Mouse (Mus musculus): Measurements from ENCODE around the gene Best1. TPM values are rescaled to one million over a fixed set of nuclear protein-coding genes. Genes with fewer than 3 reads are reported as not detected.

Gene Best1
- polyA plus RNA-seq, 1 experiment from 2014 or later = 2.1 TPM

DNA sequence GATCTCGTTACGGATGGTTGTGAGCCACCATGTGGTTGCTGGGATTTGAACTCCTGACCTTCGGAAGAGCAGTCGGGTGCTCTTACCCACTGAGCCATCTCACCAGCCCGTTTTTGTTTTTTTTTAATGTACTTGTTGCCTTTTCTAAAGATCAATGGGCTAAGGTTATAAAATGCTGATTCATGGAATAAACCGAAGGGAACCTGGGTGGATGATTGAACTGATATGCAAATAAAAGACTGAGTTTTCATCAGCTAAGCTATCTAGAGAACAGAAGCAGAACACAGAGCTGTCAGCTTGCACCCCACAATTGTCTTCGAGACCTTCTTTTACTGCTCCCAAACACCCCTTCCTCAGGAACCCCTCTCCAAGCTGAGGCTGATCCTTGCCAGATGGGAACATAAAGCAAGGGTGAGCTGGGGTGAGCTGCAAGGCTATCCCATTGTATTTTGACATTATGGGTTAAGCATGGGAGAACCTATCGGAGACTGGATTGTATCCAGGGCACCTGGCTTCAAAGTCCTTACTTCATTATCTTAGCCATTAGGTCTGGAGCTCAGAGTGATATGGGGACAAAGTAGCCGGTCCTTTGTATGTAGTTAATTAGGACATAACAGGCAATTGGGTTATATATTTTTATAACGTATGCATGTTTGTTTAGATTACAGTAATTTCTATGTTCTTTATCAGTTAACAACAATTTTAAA, 33.2 kb downstream of the Best1 start:
- no peaks in the 10 kb centered on the region for H3K9me3 ChIP-seq
- H3K4me2 ChIP-seq (replicated peaks) = no peak overlapping the region
- H3K27ac ChIP-seq = no peak overlapping the region
- H3K36me3 ChIP-seq = no peaks in the 10 kb centered on the region
- no peak for ATAC-seq (ENCODE audit: low FRiP score, low read depth)
- H3K4me3 ChIP-seq = no peak overlapping the region
- H3K27me3 ChIP-seq = no peaks in the 10 kb centered on the region
- no peaks in the 10 kb centered on the region for H3K4me1 ChIP-seq
- WGBS = 82% methylated on average over 10 of the region's 10 CpGs
- no peak overlapping the region for H3K9ac ChIP-seq

DNA sequence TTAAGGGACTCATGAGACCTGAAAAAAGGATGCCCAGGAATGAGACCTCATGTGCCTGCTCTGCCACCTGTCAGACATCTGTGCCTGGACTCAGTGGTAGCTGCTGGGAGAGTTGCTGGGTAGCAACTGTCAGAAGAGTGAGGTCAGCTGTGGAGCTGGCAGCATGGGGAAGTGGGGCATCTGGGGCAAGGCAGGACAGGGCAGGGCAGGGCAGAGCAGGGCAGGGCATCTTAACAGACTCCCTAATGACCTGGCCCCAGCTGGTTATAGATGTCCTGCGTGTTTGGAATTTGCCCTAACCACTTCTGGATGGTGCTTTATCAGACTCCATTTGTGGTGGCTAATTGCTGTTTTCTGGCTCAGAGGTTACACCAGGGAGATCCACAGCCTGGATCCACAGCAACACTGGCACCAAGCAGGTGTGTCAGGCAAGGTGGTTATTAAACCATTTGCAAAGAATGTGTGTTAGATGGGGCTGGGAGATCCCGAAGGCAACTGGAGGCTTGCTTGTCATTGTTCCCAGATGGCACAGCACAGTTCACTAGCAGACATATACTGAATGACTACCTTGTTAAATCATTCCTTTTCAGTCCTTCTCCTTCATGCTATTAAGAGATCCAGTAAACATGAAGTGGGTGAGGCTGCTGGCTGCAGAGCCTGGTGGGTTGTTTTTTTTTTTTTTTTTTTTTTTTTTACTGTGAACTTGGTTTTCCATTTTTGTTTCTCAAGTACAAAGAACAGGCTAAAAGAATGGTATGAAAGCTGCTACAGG, 35.2 kb downstream of the Best1 start:
- ATAC-seq (ENCODE audit: low FRiP score, low read depth) = no peak
- no peak overlapping the region for H3K4me2 ChIP-seq (replicated peaks)
- no peaks in the 10 kb centered on the region for H3K9me3 ChIP-seq
- no peaks in the 10 kb centered on the region for H3K36me3 ChIP-seq
- 27% methylated on average over 2 of the region's 2 CpGs for WGBS
- H3K27me3 ChIP-seq = no peaks in the 10 kb centered on the region
- H3K9ac ChIP-seq = no peak overlapping the region
- no peak overlapping the region for H3K4me3 ChIP-seq
- no peak overlapping the region for H3K27ac ChIP-seq
- H3K4me1 ChIP-seq = no peaks in the 10 kb centered on the region

DNA sequence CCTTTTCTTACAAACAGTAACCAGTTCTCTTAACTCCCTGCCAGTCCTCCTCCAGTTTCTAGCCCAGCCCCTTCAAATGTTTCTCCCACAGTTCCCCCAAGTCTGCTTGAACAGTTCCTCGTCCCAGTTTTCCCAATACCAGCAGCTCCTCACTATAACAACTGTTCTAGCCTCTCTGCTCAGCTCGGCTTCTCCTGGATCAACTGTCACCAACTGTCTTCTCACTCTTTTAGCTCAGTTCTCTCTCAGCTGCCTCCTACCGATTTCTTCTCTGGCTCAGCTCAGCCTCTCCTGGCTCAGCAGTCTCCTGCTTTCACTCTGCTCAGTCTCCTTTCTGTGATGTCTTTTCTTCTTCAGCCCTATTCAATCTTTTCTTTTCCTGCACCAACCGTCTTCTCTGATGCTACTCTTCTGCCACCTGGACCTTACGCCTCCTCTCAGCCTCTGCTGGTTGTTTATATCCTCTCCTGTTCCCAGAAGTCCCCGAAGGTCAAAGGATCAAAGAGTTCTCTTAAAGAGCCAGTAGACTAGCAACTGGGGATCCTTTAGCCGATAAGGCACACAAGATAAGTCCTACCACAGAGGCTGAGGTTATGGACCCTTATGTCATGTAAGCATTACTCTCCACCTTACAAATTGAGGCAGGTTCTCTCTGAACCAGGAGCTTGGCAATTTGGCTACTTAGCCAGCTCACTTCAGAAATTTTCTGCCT, 37.1 kb downstream of the Best1 start:
- no peaks in the 10 kb centered on the region for H3K36me3 ChIP-seq
- WGBS = 14% methylated on average over 7 of the region's 7 CpGs
- no peak overlapping the region for H3K4me3 ChIP-seq
- no peak overlapping the region for H3K9ac ChIP-seq
- no peaks in the 10 kb centered on the region for H3K27me3 ChIP-seq
- no peak for ATAC-seq (ENCODE audit: low FRiP score, low read depth)
- H3K4me2 ChIP-seq (replicated peaks) = no peak overlapping the region
- no peaks in the 10 kb centered on the region for H3K4me1 ChIP-seq
- no peak overlapping the region for H3K27ac ChIP-seq
- no peaks in the 10 kb centered on the region for H3K9me3 ChIP-seq

DNA sequence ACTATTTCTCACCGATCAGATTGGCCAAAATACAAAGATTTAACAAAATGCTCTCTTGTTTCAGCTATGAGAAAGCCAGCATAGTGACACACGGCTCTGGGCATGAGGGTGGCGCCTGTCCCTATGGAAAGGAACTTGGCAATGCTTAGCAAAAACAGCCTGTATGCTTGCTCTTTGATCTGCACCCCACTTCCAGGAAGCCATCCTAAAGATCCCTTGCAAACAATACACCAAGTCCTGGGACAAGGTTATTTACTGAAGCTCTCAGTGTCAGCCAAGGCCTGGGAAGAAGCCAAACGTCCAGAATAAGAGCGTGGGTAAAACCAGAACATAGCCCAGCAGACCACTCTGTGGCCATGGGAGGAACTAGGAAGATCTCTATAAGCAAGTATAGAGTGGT, 40.7 kb downstream of the Best1 start:
- Histone ChIP-seq H3K27me3 (no peaks in the 10 kb centered on the region), H3K4me3 (no peak overlapping the region), H3K9ac (no peak overlapping the region), H3K36me3 (no peaks in the 10 kb centered on the region), H3K4me1 (no peaks in the 10 kb centered on the region), H3K27ac (no peak overlapping the region), H3K4me2 (replicated peaks) (no peak overlapping the region), H3K9me3 (no peaks in the 10 kb centered on the region)
- WGBS = 85% methylated on average over 5 of the region's 5 CpGs
- ATAC-seq (ENCODE audit: low FRiP score, low read depth) = no peak

DNA sequence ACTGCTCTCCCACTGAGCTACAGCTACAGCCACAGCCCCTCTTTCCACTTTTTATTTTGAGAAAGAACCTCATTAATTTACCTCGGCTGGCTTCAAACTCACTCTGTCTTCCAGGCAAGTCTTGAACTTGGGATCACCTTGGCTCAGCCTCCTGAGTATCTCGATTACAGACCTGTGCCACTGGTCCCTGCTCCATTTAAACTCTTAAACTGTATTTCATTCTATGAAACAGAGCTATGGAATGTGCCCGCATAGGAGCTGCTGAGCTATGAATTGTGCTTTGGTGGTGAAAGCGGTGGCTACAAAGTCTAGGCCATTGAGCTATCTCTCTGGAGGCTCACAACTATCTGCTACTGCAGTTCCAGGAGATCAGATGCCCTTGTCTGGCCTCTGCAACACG, 43.5 kb downstream of the Best1 start:
- H3K4me2 ChIP-seq (replicated peaks) = no peak overlapping the region
- no peaks in the 10 kb centered on the region for H3K36me3 ChIP-seq
- no peaks in the 10 kb centered on the region for H3K9me3 ChIP-seq
- ATAC-seq (ENCODE audit: low FRiP score, low read depth) = no peak
- H3K4me3 ChIP-seq = no peak overlapping the region
- no peak overlapping the region for H3K9ac ChIP-seq
- WGBS = 79% methylated on average over 5 of the region's 5 CpGs
- peaks cover 18% of the 10 kb centered on the region for H3K4me1 ChIP-seq
- H3K27ac ChIP-seq = no peak overlapping the region
- no peaks in the 10 kb centered on the region for H3K27me3 ChIP-seq

DNA sequence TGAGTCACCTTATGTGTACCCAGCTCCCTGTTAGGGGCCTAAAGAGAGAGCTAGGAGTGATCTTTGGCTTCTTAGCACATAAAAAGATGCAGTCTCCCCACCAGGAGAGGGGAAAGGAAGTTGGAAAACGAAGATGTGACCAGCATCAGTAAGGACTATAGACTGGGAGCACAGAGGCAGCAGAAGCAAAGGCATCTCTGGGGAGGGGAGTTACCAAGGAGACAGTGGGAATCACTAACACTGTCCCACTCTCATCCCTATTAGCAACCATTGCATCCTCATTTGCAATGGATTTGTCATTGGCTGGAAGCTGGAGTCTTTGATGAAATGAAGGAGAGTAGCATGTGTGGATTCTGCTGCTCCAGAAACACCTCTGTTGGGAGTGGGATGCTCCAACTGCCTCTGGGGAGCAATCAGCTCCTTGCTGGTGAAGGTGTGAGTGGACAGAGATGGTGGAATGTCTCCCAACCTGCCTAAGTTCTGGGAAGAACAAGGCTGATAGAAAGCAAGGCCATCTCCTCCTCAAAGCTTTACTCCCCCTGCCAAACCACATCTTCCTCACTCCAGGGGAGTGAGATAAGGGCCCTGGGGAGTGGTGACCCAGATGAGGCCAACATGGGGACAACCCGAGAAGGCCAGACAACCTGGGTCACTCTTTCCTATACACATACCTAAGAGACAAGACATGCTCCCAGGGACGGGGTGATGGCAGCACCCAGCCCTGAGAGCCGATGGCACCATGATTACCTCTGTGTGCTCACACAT, 44.6 kb downstream of the Best1 start:
- H3K27ac ChIP-seq = no peak overlapping the region
- no peak for ATAC-seq (ENCODE audit: low FRiP score, low read depth)
- no peaks in the 10 kb centered on the region for H3K27me3 ChIP-seq
- H3K9ac ChIP-seq = no peak overlapping the region
- no peak overlapping the region for H3K4me2 ChIP-seq (replicated peaks)
- no peak overlapping the region for H3K4me3 ChIP-seq
- peaks cover 18% of the 10 kb centered on the region for H3K4me1 ChIP-seq
- no peaks in the 10 kb centered on the region for H3K36me3 ChIP-seq
- WGBS = 78% methylated on average over 4 of the region's 4 CpGs
- no peaks in the 10 kb centered on the region for H3K9me3 ChIP-seq

DNA sequence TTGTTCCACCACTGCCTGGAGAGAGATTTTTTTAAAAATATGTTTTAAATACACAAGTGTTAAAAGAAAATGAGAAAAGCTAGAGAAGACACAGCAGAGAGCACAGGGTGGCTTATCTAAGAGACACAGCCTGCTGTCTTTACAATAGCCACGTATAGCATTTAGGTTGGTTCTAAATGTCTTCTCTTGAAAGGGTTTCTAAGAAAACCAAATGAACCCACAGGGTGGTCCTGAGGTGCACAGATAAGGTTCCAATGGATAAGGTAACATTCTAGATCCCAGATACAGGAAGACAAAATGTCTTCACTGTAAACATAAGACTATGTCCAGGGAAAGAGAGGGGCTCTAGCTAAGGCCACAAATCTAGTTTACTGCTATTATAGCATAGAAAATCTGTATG, 46.0 kb downstream of the Best1 start:
- H3K9me3 ChIP-seq = no peaks in the 10 kb centered on the region
- no peak overlapping the region for H3K4me2 ChIP-seq (replicated peaks)
- H3K36me3 ChIP-seq = no peaks in the 10 kb centered on the region
- no peak overlapping the region for H3K4me3 ChIP-seq
- ATAC-seq (ENCODE audit: low FRiP score, low read depth) = no peak
- 74% methylated on average over 1 of the region's 1 CpGs for WGBS
- H3K4me1 ChIP-seq = peaks cover 18% of the 10 kb centered on the region
- no peak overlapping the region for H3K9ac ChIP-seq
- no peaks in the 10 kb centered on the region for H3K27me3 ChIP-seq
- no peak overlapping the region for H3K27ac ChIP-seq

DNA sequence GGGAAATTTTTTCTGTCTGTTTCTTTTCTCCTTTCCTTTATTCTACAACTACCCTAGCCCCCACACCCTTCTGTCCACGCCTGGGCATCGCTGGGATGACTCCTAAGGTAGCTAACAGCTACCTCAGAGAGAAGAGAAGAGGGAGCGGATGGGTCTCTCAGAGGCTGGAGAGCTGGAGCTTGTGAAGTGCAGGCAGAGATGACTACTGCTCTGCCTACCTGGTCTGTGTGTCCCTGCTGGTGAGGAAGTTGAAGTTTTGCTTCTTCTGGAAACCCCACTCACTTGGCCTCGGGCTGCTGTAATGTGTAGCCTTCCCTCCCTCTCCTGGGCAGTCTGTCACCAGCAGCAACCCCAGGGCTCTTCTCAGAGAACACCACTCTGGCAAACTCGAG, 46.6 kb downstream of the Best1 start:
- Histone ChIP-seq H3K4me1 (peaks cover 18% of the 10 kb centered on the region), H3K27ac (peak overlapping the region; percentile 90), H3K4me3 (peak overlapping the region; percentile 12; the same call in 1 of the 2 replicates), H3K36me3 (no peaks in the 10 kb centered on the region), H3K9me3 (no peaks in the 10 kb centered on the region; the same call in 1 of the 2 replicates), H3K9ac (peak overlapping the region; percentile 46; the same call in 1 of the 2 replicates), H3K4me2 (replicated peaks) (peak overlapping the region; percentile 44), H3K27me3 (no peaks in the 10 kb centered on the region)
- peak; percentile 49; the same call in 1 of the 2 replicates for ATAC-seq (ENCODE audit: low FRiP score, low read depth)
- WGBS = 44% methylated on average over 5 of the region's 5 CpGs

DNA sequence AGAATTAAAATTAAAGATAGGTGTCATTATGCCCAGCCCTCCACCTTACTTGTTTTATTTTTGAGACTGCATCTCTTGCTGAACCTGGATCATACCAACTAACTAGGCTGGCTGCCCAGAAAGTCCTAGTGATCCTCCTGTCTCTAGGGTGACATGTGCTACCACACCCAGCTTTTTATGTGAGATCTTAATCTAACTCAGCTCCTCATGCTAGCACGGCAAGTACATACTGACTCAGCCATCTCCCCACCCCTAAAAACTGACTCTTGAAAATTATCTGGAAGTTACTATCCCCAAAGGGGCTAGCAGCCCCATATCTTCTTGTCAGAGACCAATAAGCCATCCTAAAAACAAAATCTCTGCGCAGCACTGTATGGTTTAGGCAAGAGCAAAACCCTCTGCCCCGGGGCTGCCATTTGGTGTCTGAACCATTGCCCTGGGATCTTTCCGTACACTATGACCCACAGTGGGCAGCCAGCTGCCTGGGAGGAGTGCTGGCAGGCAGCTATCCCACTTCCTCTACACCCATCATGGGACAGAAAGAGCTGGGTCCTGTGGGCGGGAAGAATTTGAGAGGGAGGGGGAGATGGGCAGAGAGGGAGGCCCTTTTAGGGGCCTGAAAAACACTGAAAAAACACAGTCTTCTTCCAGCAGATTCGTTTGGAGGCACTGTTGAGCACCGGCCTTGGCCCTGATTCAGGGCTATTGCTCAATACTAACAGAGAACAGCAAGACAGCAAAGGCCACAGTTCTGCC, 47.2 kb downstream of the Best1 start:
- H3K36me3 ChIP-seq = no peaks in the 10 kb centered on the region
- peak overlapping the region; percentile 44 for H3K4me2 ChIP-seq (replicated peaks)
- peaks cover 18% of the 10 kb centered on the region for H3K4me1 ChIP-seq
- no peaks in the 10 kb centered on the region for H3K27me3 ChIP-seq
- H3K27ac ChIP-seq = peak overlapping the region; percentile 90
- WGBS = 24% methylated on average over 7 of the region's 7 CpGs
- 0 out of 2 replicates have a peak overlapping the region, but pooled peaks have one; percentile 12 for H3K4me3 ChIP-seq
- no peaks in the 10 kb centered on the region; the same call in 1 of the 2 replicates for H3K9me3 ChIP-seq
- ATAC-seq (ENCODE audit: low FRiP score, low read depth) = peak; percentile 89
- peak overlapping the region; percentile 46; the same call in 1 of the 2 replicates for H3K9ac ChIP-seq

DNA sequence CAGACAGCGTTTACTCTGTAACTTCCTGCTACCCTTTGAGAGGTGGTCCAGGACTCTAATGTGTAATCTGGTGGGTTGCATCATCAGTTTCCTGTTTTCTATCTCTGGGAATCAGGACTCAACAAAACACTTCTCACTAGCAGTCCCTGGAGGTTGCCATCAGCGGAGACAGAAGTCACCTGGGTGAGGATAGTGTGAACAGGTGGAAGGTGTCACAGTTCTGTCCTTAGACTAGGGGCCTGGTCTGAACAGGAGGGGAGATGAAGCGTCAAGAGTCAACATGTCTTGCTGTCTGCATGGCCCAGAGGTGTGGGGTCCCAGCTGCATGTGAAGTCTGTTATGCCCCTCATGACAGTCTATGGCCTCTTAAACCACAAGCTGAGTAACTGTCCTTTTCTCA, 48.5 kb downstream of the Best1 start:
- no peaks in the 10 kb centered on the region for H3K36me3 ChIP-seq
- no peak overlapping the region for H3K9ac ChIP-seq
- no peak overlapping the region for H3K4me3 ChIP-seq
- ATAC-seq (ENCODE audit: low FRiP score, low read depth) = no peak
- WGBS = 94% methylated on average over 3 of the region's 3 CpGs
- peaks cover 18% of the 10 kb centered on the region for H3K4me1 ChIP-seq
- H3K9me3 ChIP-seq = no peaks in the 10 kb centered on the region; the same call in 1 of the 2 replicates
- H3K27ac ChIP-seq = no peak overlapping the region
- no peaks in the 10 kb centered on the region for H3K27me3 ChIP-seq
- no peak overlapping the region for H3K4me2 ChIP-seq (replicated peaks)

DNA sequence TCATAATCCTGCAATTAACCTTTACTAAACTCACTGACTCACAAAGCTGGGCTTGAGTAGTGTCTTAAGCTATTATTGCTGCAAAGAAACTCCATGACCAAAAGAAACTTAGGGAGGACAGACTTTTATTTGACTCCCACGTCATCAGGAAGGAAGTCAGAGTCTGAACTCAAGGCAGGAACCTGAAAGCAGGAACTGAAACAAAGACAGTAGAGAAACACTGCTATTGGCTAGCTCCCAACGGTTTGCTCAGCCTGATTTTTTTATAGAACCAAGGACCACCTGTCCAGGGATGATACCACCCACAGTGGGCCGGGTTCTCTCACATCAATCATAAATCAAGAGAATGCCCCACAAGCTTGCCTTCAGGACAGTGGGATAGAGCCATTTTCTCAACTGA, 49.0 kb downstream of the Best1 start:
- Histone ChIP-seq H3K4me2 (replicated peaks) (no peak overlapping the region), H3K27me3 (no peaks in the 10 kb centered on the region), H3K36me3 (no peaks in the 10 kb centered on the region), H3K9me3 (no peaks in the 10 kb centered on the region; the same call in 1 of the 2 replicates), H3K9ac (no peak overlapping the region), H3K4me3 (no peak overlapping the region), H3K27ac (no peak overlapping the region), H3K4me1 (peaks cover 18% of the 10 kb centered on the region)
- ATAC-seq (ENCODE audit: low FRiP score, low read depth) = no peak
- WGBS = 79% methylated on average over 3 of the region's 3 CpGs
